Mouse (Mus musculus): Measurements from ENCODE around the gene Eif5. TPM values are rescaled to one million over a fixed set of nuclear protein-coding genes. Genes with fewer than 3 reads are reported as not detected.

The Eif5 gene
- polyA plus RNA-seq, 1 experiment from 2014 or later = 404 TPM

DNA sequence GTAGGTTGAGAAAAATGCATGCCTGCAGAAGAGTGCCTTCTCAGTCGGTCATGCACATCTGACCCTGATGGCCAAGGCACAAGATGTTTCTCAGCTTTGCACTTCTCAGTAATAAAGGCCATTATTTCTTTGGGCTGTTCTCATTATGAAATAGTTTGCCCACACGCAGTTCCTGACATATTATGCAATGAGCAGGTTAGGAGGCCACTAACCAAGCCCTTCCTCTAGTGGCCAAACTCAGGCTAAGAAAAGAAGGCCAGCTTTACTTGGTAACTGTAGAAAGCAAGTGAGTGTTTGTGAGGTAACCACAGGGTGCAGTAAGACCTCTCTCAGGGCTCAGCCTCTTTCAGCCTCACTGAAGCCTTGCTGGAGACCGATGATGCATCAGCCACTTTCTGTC, 12.9 kb upstream of the Eif5 start:
- 77% methylated on average over 3 of the region's 3 CpGs for WGBS
- no peak overlapping the region for H3K4me2 ChIP-seq
- peaks cover 4% of the 10 kb centered on the region; the same call in 1 of the 2 replicates for H3K27me3 ChIP-seq
- ATAC-seq (replicated peaks; ENCODE audit: insufficient number of reproducible peaks, insufficient read depth, low FRiP score, low read depth) = no peak
- H3K9ac ChIP-seq = no peak overlapping the region
- H3K4me1 ChIP-seq (replicated peaks) = no peaks in the 10 kb centered on the region
- no peaks in the 10 kb centered on the region for H3K9me3 ChIP-seq (replicated peaks)
- no peak overlapping the region for H3K4me3 ChIP-seq
- H3K36me3 ChIP-seq = no peaks in the 10 kb centered on the region
- no peak overlapping the region for H3K27ac ChIP-seq

DNA sequence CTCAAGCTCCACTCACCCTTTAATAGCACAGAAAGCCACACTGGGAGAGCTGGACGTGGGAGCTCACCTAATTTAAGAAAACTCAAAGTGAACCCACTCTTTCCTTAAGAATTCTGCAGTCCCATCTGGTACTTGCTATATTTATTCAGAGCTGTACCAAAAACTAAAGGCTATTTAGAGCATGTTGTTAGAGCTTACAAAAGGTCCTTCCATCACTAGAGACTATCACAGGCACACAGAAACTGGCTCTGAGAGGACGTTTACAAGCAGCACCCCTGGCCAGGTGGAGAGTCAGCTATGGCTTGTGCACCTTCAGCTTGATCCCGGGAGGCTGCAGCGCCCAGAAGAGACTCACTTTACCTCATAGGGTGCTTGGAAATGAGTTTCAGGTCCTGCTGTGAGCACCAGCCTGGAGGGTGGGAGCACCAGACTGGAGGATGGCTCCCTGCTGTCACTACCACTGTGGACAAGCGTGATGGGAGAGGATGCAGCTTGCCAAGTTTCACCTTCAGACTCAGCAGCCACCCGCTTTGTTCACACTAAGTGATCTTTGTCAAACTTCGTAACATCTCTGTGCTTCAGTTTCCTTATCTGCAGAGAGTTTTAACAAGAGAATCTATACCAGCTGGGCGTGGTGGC, 10.1 kb upstream of the Eif5 start:
- Histone ChIP-seq H3K4me3 (no peak overlapping the region), H3K4me1 (replicated peaks) (no peaks in the 10 kb centered on the region), H3K9ac (no peak overlapping the region), H3K9me3 (replicated peaks) (no peaks in the 10 kb centered on the region), H3K27ac (no peak overlapping the region), H3K27me3 (peaks cover 4% of the 10 kb centered on the region; the same call in 1 of the 2 replicates), H3K4me2 (no peak overlapping the region), H3K36me3 (no peaks in the 10 kb centered on the region)
- ATAC-seq (replicated peaks; ENCODE audit: insufficient number of reproducible peaks, insufficient read depth, low FRiP score, low read depth) = no peak
- 55% methylated on average over 8 of the region's 8 CpGs for WGBS

DNA sequence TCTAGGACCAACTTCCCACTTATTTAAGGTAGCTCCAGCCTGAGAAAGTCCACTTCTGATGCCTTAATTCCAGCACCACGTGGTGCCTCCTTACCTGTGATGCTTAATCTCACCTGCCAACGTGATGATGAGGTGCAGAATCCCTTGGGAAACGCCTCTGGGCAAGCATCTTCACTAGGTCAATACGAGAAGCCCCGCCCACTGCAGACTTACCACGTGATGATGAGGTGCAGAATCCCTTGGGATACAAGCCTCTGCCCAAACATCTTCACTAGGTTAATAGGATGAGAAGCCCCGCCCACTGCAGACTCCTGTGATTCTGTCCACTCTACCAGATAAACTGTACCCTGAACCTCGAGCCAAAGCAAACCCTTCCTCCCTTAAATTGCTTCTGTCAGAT, 8.6 kb upstream of the Eif5 start:
- WGBS = 18% methylated on average over 8 of the region's 8 CpGs
- H3K4me1 ChIP-seq (replicated peaks) = no peaks in the 10 kb centered on the region
- no peaks in the 10 kb centered on the region for H3K9me3 ChIP-seq (replicated peaks)
- no peak overlapping the region for H3K27ac ChIP-seq
- peaks cover 4% of the 10 kb centered on the region; the same call in 1 of the 2 replicates for H3K27me3 ChIP-seq
- ATAC-seq (replicated peaks; ENCODE audit: insufficient number of reproducible peaks, insufficient read depth, low FRiP score, low read depth) = no peak
- H3K4me3 ChIP-seq = no peak overlapping the region
- no peak overlapping the region for H3K9ac ChIP-seq
- no peak overlapping the region for H3K4me2 ChIP-seq
- H3K36me3 ChIP-seq = no peaks in the 10 kb centered on the region

DNA sequence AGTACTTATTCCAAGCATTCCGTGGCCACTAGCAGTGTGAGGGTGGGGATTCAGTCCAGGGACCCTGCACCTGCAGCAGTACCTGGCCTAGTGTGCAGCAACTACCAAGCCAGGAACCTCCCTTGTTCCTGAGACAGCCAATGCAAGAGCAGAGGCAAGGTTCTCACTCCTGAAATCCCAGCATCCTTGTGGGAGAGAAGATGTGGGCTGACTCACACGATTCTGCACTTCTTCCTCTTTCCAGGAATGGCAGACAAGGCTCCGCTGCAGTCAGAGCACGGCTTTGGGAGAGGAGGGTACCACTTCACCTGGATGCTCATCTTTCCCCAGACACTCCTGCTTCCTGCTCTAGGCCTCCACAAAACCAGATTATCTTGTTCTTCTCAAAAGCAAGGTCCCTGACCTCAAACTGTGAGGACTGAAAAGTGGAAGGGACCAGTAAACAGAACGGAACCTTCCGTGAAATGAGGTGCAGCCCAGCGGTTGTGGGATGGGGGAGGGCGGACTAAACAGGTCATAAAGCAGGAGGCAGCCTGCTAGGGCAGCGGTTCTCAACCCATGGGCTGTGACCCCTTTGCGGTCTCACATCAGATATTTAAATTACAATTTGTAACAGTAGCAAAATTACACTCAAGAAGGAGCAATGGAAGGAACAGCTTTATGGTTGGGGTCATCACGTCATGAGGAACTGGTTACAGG, 4.6 kb upstream of the Eif5 start:
- no peak overlapping the region for H3K4me2 ChIP-seq
- no peaks in the 10 kb centered on the region for H3K9me3 ChIP-seq (replicated peaks)
- H3K4me3 ChIP-seq = no peak overlapping the region
- peaks cover 23% of the 10 kb centered on the region for H3K4me1 ChIP-seq (replicated peaks)
- H3K27me3 ChIP-seq = peaks cover 4% of the 10 kb centered on the region; the same call in 1 of the 2 replicates
- no peak for ATAC-seq (replicated peaks; ENCODE audit: insufficient number of reproducible peaks, insufficient read depth, low FRiP score, low read depth)
- 58% methylated on average over 11 of the region's 11 CpGs for WGBS
- no peak overlapping the region for H3K27ac ChIP-seq
- H3K9ac ChIP-seq = no peak overlapping the region
- no peaks in the 10 kb centered on the region for H3K36me3 ChIP-seq

DNA sequence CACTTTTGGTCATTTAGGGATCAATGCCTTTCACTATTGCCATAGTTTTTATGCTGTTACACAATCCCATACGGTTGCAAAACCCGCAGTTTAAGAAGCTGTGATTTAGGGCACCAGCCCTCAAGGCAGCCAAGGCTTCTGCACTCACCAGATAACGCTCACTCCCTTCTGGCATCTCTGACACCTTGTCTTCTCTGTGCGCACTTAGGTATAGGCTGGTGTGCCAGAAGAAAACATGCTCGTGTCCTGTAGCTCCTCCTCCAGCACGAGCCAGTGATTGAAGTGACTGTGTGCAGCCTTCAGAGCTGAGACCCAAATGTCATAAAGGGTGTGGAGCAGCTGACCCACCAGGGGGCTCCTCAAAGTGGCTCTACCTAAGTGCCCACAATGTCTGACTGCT, 2.5 kb upstream of the Eif5 start:
- Histone ChIP-seq H3K36me3 (peaks cover 13% of the 10 kb centered on the region), H3K27ac (peak overlapping the region; percentile 18), H3K4me3 (no peak overlapping the region), H3K27me3 (no peaks in the 10 kb centered on the region), H3K9me3 (replicated peaks) (no peaks in the 10 kb centered on the region), H3K4me2 (0 out of 2 replicates have a peak overlapping the region, but pooled peaks have one; percentile 5), H3K4me1 (replicated peaks) (peaks cover 35% of the 10 kb centered on the region), H3K9ac (no peak overlapping the region)
- WGBS = 37% methylated on average over 6 of the region's 6 CpGs
- ATAC-seq (replicated peaks; ENCODE audit: insufficient number of reproducible peaks, insufficient read depth, low FRiP score, low read depth) = no peak

DNA sequence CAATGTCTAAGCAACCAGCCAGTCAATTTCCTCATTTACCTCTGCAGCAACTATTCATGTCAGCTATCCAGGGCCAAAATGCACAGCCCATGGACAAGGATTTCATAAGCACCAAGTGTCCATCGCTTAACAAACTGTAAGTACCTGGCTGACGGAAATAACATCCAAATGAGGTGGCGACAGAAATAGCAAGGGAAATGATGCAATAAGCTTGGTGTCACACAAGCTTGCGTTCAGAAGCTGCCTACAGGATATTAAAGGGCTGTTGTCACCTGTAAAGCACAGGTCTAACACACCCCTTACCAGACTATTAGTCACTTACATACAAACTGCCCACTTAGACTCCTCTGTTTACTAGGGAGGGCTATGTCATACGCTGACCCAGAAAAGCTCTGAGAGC, 2.1 kb upstream of the Eif5 start:
- no peak for ATAC-seq (replicated peaks; ENCODE audit: insufficient number of reproducible peaks, insufficient read depth, low FRiP score, low read depth)
- Histone ChIP-seq H3K9ac (no peak overlapping the region), H3K9me3 (replicated peaks) (no peaks in the 10 kb centered on the region), H3K4me3 (no peak overlapping the region), H3K36me3 (peaks cover 18% of the 10 kb centered on the region), H3K27me3 (no peaks in the 10 kb centered on the region), H3K4me1 (replicated peaks) (peaks cover 38% of the 10 kb centered on the region), H3K4me2 (0 out of 2 replicates have a peak overlapping the region, but pooled peaks have one; percentile 5), H3K27ac (peak overlapping the region; percentile 18)
- WGBS = 61% methylated on average over 5 of the region's 5 CpGs

DNA sequence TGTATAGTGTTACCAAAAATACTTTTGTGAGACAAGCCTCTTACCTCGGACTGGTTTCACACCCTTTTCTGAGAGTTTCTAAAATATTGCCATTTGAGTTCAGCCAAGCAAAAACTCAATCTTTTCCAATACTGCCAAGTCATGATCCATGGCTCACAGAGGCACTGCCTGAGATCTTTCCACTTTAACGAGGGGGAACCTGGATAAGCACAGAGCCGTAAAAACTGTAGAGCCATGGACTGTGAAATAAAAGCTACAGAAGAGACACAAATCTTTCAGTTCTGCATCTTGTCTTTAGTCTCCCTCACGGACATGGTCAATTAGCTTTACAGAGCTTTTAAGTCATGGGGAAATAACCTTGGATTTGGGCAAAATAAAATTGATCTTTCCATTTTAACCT, 1.1 kb upstream of the Eif5 start:
- ATAC-seq (replicated peaks; ENCODE audit: insufficient number of reproducible peaks, insufficient read depth, low FRiP score, low read depth) = no peak
- no peak overlapping the region for H3K27ac ChIP-seq

DNA sequence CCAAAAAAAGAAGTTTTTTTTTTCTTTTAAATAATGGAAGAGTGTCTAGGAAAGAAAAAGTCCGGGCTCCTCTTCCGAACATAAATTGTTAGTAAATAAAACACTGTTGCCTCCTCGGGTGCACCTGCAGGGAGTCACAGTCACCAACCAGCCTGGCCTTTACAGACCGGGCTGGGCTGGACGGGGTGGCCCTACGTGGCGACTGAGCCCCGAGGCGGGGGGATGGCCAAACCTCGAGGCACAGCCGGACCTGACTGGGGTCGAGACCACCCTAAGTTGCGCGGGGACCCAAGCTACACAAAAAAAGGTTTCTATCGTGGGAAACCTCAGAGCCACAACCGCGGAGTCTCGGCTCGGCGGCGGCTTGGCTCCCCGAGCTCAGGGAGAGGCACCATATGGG, 475 bp upstream of the Eif5 start:
- Histone ChIP-seq H3K4me3 (peak overlapping the region; percentile 77), H3K4me1 (replicated peaks) (peaks cover 42% of the 10 kb centered on the region), H3K27ac (peak overlapping the region; percentile 86), H3K9ac (peak overlapping the region; percentile 98), H3K4me2 (peak overlapping the region; percentile 72), H3K27me3 (no peaks in the 10 kb centered on the region), H3K36me3 (peaks cover 34% of the 10 kb centered on the region), H3K9me3 (replicated peaks) (no peaks in the 10 kb centered on the region)
- under 1% methylated on average over 22 of the region's 22 CpGs for WGBS
- no peak for ATAC-seq (replicated peaks; ENCODE audit: insufficient number of reproducible peaks, insufficient read depth, low FRiP score, low read depth)

More for the DNA sequence above, 1.1 kb upstream of the Eif5 start:
- Histone ChIP-seq H3K9ac (peak overlapping the region; percentile 98; the same call in 1 of the 2 replicates), H3K36me3 (peaks cover 28% of the 10 kb centered on the region), H3K4me2 (peak overlapping the region; percentile 72), H3K4me3 (peak overlapping the region; percentile 77), H3K4me1 (replicated peaks) (peaks cover 42% of the 10 kb centered on the region), H3K27me3 (no peaks in the 10 kb centered on the region), H3K9me3 (replicated peaks) (no peaks in the 10 kb centered on the region)
- 36% methylated on average over 4 of the region's 4 CpGs for WGBS

DNA sequence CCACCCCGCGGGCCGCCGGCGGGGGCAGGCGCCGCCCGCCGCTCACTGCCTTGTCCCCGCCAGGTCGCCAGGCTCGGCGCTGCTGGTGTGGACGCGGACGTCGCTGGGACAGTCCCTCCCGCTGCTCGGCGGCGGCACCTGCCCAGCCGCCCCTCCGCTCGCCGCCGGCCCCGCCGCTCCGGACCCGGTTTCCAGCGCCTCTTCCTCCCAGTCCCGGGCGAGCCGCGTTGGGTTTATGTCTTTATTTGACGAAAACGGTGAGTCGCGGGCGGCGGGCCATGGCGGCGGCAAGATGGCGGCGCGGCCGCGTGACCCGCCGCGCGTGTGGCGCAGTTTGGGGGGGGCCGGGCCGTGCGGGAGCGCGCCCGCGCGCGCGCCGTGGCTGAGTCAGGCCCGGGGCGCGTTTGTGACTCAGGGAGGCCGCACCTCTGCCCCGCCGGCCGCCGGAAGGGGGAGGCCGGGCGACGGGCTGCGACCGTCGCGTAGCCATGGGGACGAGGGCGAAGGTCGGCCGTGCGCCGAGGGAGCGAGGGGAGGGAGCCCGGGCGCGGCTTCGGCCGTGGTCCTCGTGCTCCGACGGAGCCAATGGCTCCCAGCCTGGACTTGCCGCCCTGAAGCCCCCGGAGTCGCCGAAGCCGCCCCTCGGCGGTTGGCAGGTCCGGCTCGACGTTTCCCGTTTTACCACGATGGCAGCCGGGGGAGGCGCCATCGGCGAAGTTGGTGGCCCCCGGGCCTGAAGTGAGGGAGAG, 650 bp downstream of the Eif5 start:
- Histone ChIP-seq H3K27me3 (no peaks in the 10 kb centered on the region), H3K4me2 (peak overlapping the region; percentile 75), H3K4me1 (replicated peaks) (peaks cover 42% of the 10 kb centered on the region), H3K9me3 (replicated peaks) (no peaks in the 10 kb centered on the region), H3K9ac (peak overlapping the region; percentile 93), H3K27ac (peak overlapping the region; percentile 97), H3K36me3 (peaks cover 45% of the 10 kb centered on the region), H3K4me3 (peak overlapping the region; percentile 77)
- under 1% methylated on average over 97 of the region's 111 CpGs for WGBS
- peak; percentile 74 for ATAC-seq (replicated peaks; ENCODE audit: insufficient number of reproducible peaks, insufficient read depth, low FRiP score, low read depth)

DNA sequence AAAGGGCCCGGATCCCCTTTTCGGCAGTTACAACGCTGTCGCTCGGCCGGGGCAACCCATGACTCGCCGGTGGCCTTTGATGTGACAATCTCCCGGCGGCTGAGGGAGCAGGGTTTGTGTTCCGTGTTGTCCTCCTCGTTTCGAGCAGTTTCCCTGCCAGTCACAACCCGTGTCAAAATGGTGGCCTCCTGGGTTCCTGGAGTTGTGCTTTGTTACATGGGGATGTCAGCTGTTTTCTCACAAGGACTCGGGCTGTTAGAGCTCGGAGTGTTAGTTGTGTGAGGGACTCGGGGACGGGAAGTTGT, 1.2 kb downstream of the Eif5 start:
- H3K36me3 ChIP-seq = peaks cover 50% of the 10 kb centered on the region
- ATAC-seq (replicated peaks; ENCODE audit: insufficient number of reproducible peaks, insufficient read depth, low FRiP score, low read depth) = no peak

DNA sequence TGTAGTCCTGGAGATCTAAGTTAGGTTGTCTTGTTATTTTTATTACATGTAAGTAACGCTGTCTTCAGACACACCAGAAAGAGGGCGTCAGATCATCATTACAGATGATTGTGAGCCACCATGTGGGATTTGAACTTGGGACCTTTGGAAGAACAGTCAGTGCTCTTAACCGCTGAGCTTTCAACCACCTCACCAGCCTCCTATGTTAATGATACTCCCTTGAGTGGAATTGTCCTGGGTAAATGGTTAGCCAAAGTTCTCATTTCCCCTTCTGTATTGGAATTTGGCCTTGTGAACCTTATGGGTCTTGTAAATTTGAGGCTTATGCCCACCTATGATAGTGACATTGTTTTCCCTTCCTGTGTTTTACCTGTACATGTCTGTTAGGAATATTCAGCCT, 9.3 kb downstream of the Eif5 start:
- no peak overlapping the region for H3K4me3 ChIP-seq
- H3K4me2 ChIP-seq = no peak overlapping the region
- no peaks in the 10 kb centered on the region for H3K4me1 ChIP-seq (replicated peaks)
- H3K27ac ChIP-seq = no peak overlapping the region
- no peak for ATAC-seq (replicated peaks; ENCODE audit: insufficient number of reproducible peaks, insufficient read depth, low FRiP score, low read depth)
- no peaks in the 10 kb centered on the region for H3K27me3 ChIP-seq
- peaks cover 54% of the 10 kb centered on the region for H3K36me3 ChIP-seq
- H3K9ac ChIP-seq = no peak overlapping the region
- 88% methylated on average over 3 of the region's 3 CpGs for WGBS
- no peaks in the 10 kb centered on the region for H3K9me3 ChIP-seq (replicated peaks)

More for the DNA sequence above, 1.2 kb downstream of the Eif5 start:
- 1% methylated on average over 18 of the region's 18 CpGs for WGBS
- Histone ChIP-seq H3K27ac (peak overlapping the region; percentile 97), H3K9me3 (replicated peaks) (no peaks in the 10 kb centered on the region), H3K9ac (peak overlapping the region; percentile 93), H3K27me3 (no peaks in the 10 kb centered on the region), H3K4me3 (peak overlapping the region; percentile 77), H3K4me2 (peak overlapping the region; percentile 75), H3K4me1 (replicated peaks) (peaks cover 42% of the 10 kb centered on the region)

All from heart, embryonic 15.5 days (tissue).